Comparison of ENCODE assay signal across 8 mouse cellular contexts in the genomic region with DNA sequence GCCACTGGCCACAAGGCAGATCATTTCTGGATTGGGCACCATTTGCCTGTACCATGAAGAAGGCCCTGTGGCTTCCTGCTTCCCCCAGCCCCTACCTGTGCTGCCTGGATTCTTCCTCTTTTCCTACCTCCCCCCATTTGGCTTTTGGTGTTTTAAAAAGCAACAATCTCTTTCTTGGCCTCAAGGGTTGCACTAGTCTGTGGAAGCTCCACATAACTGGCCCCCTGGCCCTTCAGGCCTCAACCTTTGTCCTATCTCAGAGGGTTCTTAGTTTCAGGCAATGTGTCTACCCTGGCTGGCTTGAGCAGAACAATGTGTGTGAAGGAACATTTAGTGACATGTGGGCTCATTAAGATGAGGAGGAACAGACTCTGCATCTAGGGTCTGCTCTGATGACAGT. TPM values are rescaled to one million over a fixed set of nuclear protein-coding genes. Genes with fewer than 3 reads are reported as not detected.
DNase-seq lines count a peak whose midpoint lies in the region; ATAC-seq lines count a peak whose summit lies in the region.

TSS of gene Pomgnt2 (minus strand) at position 101 of the 400 bp plus-strand sequence.

- H3K4me3 ChIP-seq in stomach, embryonic 14.5 days (ENCODE audit: low read depth, low read length): peak within 1 kb of the TSS; percentile 88

- intact Hi-C loops in heart, postnatal 10 days (cut with DNase I): no loop called here
- intact Hi-C loops in left cerebral cortex, postnatal 25 days (cut with DNase I): no loop called here

- ATAC-seq in stomach, embryonic 14.5 days (ENCODE audit: insufficient number of reproducible peaks, insufficient read depth, low FRiP score, low read depth): no peak

- H3K4me1 ChIP-seq in stomach, embryonic 14.5 days (ENCODE audit: control insufficient read depth, insufficient read depth, low read length): no peaks in the 10 kb centered on the region

- H3K9ac ChIP-seq in stomach, embryonic 14.5 days (replicated peaks; ENCODE audit: low read depth, low read length): peak within 1 kb of the TSS; percentile 60; the same call in 1 of the 2 replicates

- no peaks in the 10 kb centered on the region for H3K36me3 ChIP-seq in stomach, embryonic 14.5 days (ENCODE audit: control insufficient read depth, insufficient read depth, low read length)

- H3K4me2 ChIP-seq in stomach, embryonic 14.5 days (replicated peaks; ENCODE audit: low read depth, low read length): peak within 1 kb of the TSS; percentile 94; the same call in 1 of the 2 replicates

- no peaks in the 10 kb centered on the region for H3K27me3 ChIP-seq in stomach, embryonic 14.5 days (ENCODE audit: control insufficient read depth, insufficient read depth, low read length)

- H3K27ac ChIP-seq in stomach, embryonic 14.5 days (ENCODE audit: low read length): no peak within 1 kb of the TSS

- no peak for DNase-seq in heart, adult 18-20 months
- no peak for DNase-seq in heart, postnatal 10 days
- no peak for DNase-seq in adrenal gland, adult 2 months
- no peak for DNase-seq in gonadal fat pad, adult 2 months (ENCODE audit: low read depth)
- no peak for DNase-seq in left cerebral cortex, postnatal 25 days (ENCODE audit: low spot score in 2 of 2)
- DNase-seq in frontal cortex, postnatal 10 days (ENCODE audit: low spot score in 2 of 2): no peak
- DNase-seq in urinary bladder, postnatal 25 days (ENCODE audit: low spot score): no peak

- H3K9me3 ChIP-seq in stomach, embryonic 14.5 days (ENCODE audit: control insufficient read depth, low read depth, low read length): no peaks in the 10 kb centered on the region

RNA-seq across cellular contexts. Expression of gene Pomgnt2, which starts in this region (rescaled TPM):
- 10 to 100 TPM; 14.7 to 16.6 TPM for total RNA-seq in heart, adult 18-20 months (2021)
- 1 to 10 TPM; 7.1 to 7.6 TPM for total RNA-seq in heart, postnatal 10 days (2021)
- total RNA-seq in adrenal gland, adult 2 months (2021): 10 to 100 TPM; 14.7 to 24.7 TPM
- polyA plus RNA-seq in adrenal gland, adult 2 months (2012; rRNA removed): 35.5 and 36.4 TPM in 2 replicates
- 19.8 and 20.2 TPM in 2 replicates for polyA plus RNA-seq in gonadal fat pad, adult 2 months (2012; rRNA removed)
- total RNA-seq in left cerebral cortex, postnatal 25 days (2021): 10 to 100 TPM; 34.3 to 43.1 TPM
- 13.0 and 13.8 TPM in 2 replicates for polyA plus RNA-seq in stomach, embryonic 14.5 days (2014; fragmentation: Nextera tagmentation; extraction: Ambion mirVana)
